Mouse (Mus musculus): ENCODE results near the gene Cpne4.

DNA sequence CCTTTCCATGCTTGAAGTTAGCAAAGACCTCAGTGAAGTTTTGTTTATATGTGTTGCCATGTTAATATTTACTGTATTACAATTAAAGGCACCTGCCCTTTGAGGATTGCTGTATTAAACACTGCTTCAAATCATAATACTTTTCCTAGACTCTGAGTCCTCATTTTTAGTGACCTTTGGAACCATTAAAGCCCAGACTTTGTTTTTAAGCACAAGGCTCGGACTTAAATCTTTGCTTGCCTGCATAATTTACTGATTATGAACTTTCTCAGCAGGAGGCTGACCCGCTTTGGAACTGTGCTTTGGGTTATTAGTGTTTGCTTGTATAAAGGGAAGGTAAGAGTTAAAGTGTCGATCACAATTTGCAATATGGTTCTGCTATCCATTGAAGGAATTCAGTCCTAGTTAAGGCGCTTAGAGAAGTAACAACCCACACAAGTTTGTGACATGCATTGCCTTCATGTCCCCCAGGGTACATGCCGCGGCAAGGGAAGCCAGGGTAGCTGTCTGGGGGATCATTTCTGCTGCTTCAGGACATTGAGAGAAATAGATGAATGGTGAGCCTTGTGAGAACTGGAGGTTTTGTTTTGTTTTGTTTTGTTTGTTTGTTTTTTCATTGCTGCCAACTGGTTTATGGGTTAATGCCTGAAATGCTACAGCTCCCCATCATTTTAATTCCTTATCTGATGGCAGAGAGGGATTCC lies 35.0 kb downstream of the Cpne4 start:
- TF ChIP-seq CTCF (IDR thresholded peaks at IDR 0.05; ENCODE audit: borderline replicate concordance, control insufficient read depth, extremely low read depth, insufficient read depth, low read length, poor library complexity): no peak
- no peak for TF ChIP-seq POLR2A (IDR thresholded peaks at IDR 0.05; ENCODE audit: control insufficient read depth, extremely low read depth, insufficient read depth, low read length, poor library complexity)

Data from thymus, adult 2 months (tissue).